Mouse (Mus musculus) testis, adult 2 months (tissue): ENCODE results near the gene Zbtb16. TPM values are rescaled to one million over a fixed set of nuclear protein-coding genes. Genes with fewer than 3 reads are reported as not detected.

Experiments
- H3K27ac ChIP-seq: fragments of 200-500 bp; 2 replicates; pipeline ENCODE4 v1.5.1; 2012; ENCODE audit warnings: low read depth, low read length; ENCODE audit not compliant: control insufficient read depth, insufficient read depth
- H3K27me3 ChIP-seq: fragments of 200-500 bp; 2 replicates; pipeline ENCODE4 v1.6.1; 2012; ENCODE audit warnings: mild to moderate bottlenecking, low read length, moderate library complexity; ENCODE audit not compliant: control insufficient read depth, insufficient read depth
- H3K36me3 ChIP-seq: fragments of 200-500 bp; 2 replicates; pipeline ENCODE4 v1.6.1; 2012; ENCODE audit warnings: mild to moderate bottlenecking, low read length; ENCODE audit not compliant: control insufficient read depth, insufficient read depth
- H3K4me1 ChIP-seq: fragments of 200-500 bp; 2 replicates; pipeline ENCODE4 v1.6.1; 2012; ENCODE audit warnings: low read length; ENCODE audit not compliant: control insufficient read depth, insufficient read depth
- H3K4me3 ChIP-seq: fragments of 200-500 bp; 2 replicates; pipeline ENCODE4 v1.5.1; 2012; ENCODE audit warnings: low read depth, mild to moderate bottlenecking, low read length, moderate library complexity, mixed read lengths; ENCODE audit not compliant: control insufficient read depth
- CTCF ChIP-seq: fragments of 200-500 bp; IDR thresholded peaks from 2 replicates; pipeline ENCODE4 v1.5.1; 2012; ENCODE audit warnings: low read depth, mild to moderate bottlenecking, inconsistent platforms, low read length, moderate library complexity; ENCODE audit not compliant: control insufficient read depth, insufficient read depth, insufficient replicate concordance
- POLR2A ChIP-seq: fragments of 200-500 bp; IDR thresholded peaks from 2 replicates; pipeline ENCODE4 v1.6.1; 2012; ENCODE audit warnings: low read depth, mild to moderate bottlenecking, inconsistent platforms, low read length, moderate library complexity; ENCODE audit not compliant: control insufficient read depth
- polyA plus RNA-seq: library from polyadenylated mRNA; depleted of rRNA; stranded (reverse); fragments of >200 nt; gene quantifications from 2 replicates; pipeline ENCODE4 v1.2.3, GENCODE M21; 2012

The Zbtb16 gene
- polyA plus RNA-seq, 1 experiment: 2.6 TPM

DNA sequence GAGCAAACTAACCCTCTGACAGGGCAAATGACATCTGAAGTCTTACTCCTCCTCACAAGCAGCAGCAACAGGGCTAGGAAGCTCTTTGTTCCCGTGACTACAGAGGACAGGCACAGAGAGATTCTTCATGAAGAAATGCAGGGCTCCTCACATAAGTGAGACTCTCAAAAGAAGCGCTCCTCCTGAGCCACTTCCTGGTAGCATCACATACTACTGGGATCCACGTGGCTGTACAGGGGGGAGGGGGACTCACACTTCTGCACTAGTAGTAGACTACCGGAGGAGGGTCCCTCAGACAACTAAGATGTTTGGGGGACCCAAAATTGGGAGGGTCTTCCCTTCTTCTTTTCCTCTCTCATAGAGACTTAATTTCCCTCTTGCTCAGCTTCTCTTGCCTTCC, 139.7 kb downstream of the Zbtb16 start:
- Histone ChIP-seq H3K27ac (no peak overlapping the region), H3K4me1 (no peaks in the 10 kb centered on the region; the same call in 1 of the 2 replicates), H3K4me3 (no peak overlapping the region), H3K36me3 (no peaks in the 10 kb centered on the region), H3K27me3 (no peaks in the 10 kb centered on the region)
- no peak for TF ChIP-seq CTCF
- no peak for TF ChIP-seq POLR2A

GRCm38 (mm10) chr9:48695796-48696195, 140.2 kb downstream of the Zbtb16 start:
- H3K4me3 ChIP-seq: no peak overlapping the region
- H3K4me1 ChIP-seq: no peaks in the 10 kb centered on the region; the same call in 1 of the 2 replicates
- no peaks in the 10 kb centered on the region for H3K27me3 ChIP-seq
- H3K27ac ChIP-seq: no peak overlapping the region
- no peaks in the 10 kb centered on the region for H3K36me3 ChIP-seq
- no peak for TF ChIP-seq CTCF
- TF ChIP-seq POLR2A: no peak

DNA sequence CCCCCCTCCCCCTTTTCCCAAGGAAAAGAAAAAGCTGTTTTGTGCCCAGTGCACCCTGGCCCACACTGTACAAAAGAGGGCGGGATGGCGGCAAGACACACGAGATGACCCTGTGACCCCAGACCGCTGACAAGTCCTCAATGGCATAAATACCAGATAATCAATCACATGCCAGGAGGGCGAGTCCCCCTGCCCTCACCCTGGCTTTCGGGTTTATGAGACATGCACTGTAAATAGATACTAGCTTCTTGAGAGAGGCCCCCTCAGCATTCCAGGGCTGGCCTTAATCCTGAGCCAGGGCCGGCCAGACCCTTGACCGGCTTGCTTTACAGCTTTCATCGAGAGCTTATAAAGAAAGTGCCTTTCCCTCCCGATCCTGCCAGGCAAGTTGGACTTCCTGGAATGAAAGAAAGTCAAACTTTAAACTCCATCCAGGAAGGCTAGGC, 141.4 kb downstream of the Zbtb16 start:
- no peak overlapping the region for H3K27ac ChIP-seq
- H3K4me3 ChIP-seq: no peak overlapping the region
- H3K4me1 ChIP-seq: no peaks in the 10 kb centered on the region; the same call in 1 of the 2 replicates
- no peaks in the 10 kb centered on the region for H3K36me3 ChIP-seq
- H3K27me3 ChIP-seq: no peaks in the 10 kb centered on the region
- no peak for TF ChIP-seq POLR2A
- no peak for TF ChIP-seq CTCF

- TF ChIP-seq POLR2A (no peak), CTCF (no peak)
- Histone ChIP-seq H3K4me1 (no peaks in the 10 kb centered on the region; the same call in 1 of the 2 replicates), H3K27ac (no peak overlapping the region), H3K4me3 (no peak overlapping the region), H3K36me3 (no peaks in the 10 kb centered on the region), H3K27me3 (no peaks in the 10 kb centered on the region)
Measured at GRCm38 (mm10) chr9:48693696-48694095, 142.3 kb downstream of the Zbtb16 start.

GRCm38 (mm10) chr9:48689718-48689980, 146.4 kb downstream of the Zbtb16 start:
- TF ChIP-seq POLR2A (no peak), CTCF (no peak)
- Histone ChIP-seq H3K36me3 (no peaks in the 10 kb centered on the region), H3K4me1 (no peaks in the 10 kb centered on the region; the same call in 1 of the 2 replicates), H3K27ac (no peak overlapping the region), H3K4me3 (no peak overlapping the region), H3K27me3 (no peaks in the 10 kb centered on the region)

DNA sequence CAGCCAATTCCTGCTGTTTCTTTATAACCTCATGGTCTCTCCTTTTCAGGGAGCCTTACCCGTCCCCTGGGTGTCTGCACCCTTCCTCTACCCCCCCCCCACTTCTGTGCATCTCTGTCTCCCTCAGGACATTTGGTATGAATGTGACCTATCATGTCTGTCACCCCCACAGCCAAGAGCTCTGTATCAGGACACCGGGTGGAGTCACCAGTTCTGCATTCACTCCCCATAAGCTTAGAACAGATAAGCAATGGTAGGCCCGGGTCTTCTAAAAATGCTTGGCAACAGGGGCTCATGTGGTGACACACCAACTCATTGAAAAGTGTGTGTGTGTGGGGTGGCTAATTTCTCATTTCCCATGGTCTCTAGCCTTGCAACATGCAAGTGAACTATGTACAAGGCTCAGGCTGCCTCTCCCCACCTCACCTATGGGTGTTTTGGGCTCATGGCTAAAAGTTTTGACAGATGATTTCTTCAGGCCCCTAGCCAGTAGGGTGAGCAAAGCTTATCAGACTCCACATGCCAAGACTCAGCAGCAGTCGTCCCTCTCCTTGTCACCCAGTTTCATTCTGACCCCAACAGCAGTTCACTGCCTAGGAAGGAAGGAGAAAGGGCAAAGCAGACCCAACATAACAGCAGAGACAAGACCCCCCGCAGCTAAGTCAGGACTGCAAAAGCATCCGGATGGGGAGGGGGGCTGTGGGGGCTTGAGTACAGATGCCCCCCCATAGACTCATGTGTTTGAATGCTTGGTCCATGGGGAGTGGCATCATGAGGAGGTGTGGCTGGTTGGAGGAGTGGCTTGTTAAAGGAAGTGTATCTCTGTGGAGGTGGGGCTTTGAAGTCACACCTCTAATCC, 146.9 kb downstream of the Zbtb16 start:
- no peaks in the 10 kb centered on the region for H3K36me3 ChIP-seq
- H3K27me3 ChIP-seq: no peaks in the 10 kb centered on the region
- H3K4me1 ChIP-seq: no peaks in the 10 kb centered on the region
- no peak overlapping the region for H3K27ac ChIP-seq
- TF ChIP-seq CTCF (no peak), POLR2A (no peak)
- no peak overlapping the region for H3K4me3 ChIP-seq

- TF ChIP-seq POLR2A (no peak), CTCF (no peak)
- Histone ChIP-seq H3K36me3 (no peaks in the 10 kb centered on the region), H3K27ac (no peak overlapping the region), H3K27me3 (no peaks in the 10 kb centered on the region), H3K4me3 (no peak overlapping the region), H3K4me1 (no peaks in the 10 kb centered on the region)
Measured at GRCm38 (mm10) chr9:48687891-48688290, 148.1 kb downstream of the Zbtb16 start.
